Mouse (Mus musculus) skeletal muscle tissue, adult 2 months (tissue): ENCODE results near the gene Atg7.
A peak's percentile ranks its signal among the peaks of the same experiment; 100 is the strongest.
"Not testable (repeated sequence)": the region's sequence is repeated elsewhere in the genome, so short reads cannot be mapped to it uniquely, and the experiment has no call there.

ENCODE experiments used
- DNase-seq: peaks from one replicate; pipeline ENCODE4 v3.0.0-alpha.2; 2012; ENCODE audit warnings: low read depth, low spot score

The Atg7 gene

GRCm38 (mm10) chr6:114642601-114643528, at the start of gene Atg7:
Gene Atg7 (plus strand): TSS chr6:114643097.
- DNase-seq = peak; percentile 95

- not testable (repeated sequence) for DNase-seq
Observed at GRCm38 (mm10) chr6:114614076-114614475, 28.8 kb upstream of the Atg7 start.

- DNase-seq = not testable (repeated sequence)
Observed at GRCm38 (mm10) chr6:114633886-114634285, 9.0 kb upstream of the Atg7 start.

- no peak for DNase-seq
Observed at GRCm38 (mm10) chr6:114643716-114644115, 819 bp downstream of the Atg7 start.

GRCm38 (mm10) chr6:114644531-114644930, 1.6 kb downstream of the Atg7 start:
- no peak for DNase-seq

GRCm38 (mm10) chr6:114646201-114646600, 3.3 kb downstream of the Atg7 start:
- no peak for DNase-seq

GRCm38 (mm10) chr6:114647011-114647410, 4.1 kb downstream of the Atg7 start:
- DNase-seq = no peak

- no peak for DNase-seq
Observed at GRCm38 (mm10) chr6:114648352-114649030, 5.6 kb downstream of the Atg7 start.

GRCm38 (mm10) chr6:114652209-114652608, 9.3 kb downstream of the Atg7 start:
- no peak for DNase-seq

- no peak for DNase-seq
Observed at GRCm38 (mm10) chr6:114656826-114657600, 14.1 kb downstream of the Atg7 start.

- no peak for DNase-seq
Observed at GRCm38 (mm10) chr6:114657807-114658206, 14.9 kb downstream of the Atg7 start.

GRCm38 (mm10) chr6:114659278-114659991, 16.5 kb downstream of the Atg7 start:
- no peak for DNase-seq

- peak; percentile 43 for DNase-seq
Observed at GRCm38 (mm10) chr6:114659992-114660800, 17.3 kb downstream of the Atg7 start.

- DNase-seq = peak; percentile 49
Observed at GRCm38 (mm10) chr6:114663707-114664106, 20.8 kb downstream of the Atg7 start.

- no peak for DNase-seq
Observed at GRCm38 (mm10) chr6:114664716-114665115, 21.8 kb downstream of the Atg7 start.

- no peak for DNase-seq
Observed at GRCm38 (mm10) chr6:114667518-114667917, 24.6 kb downstream of the Atg7 start.

- no peak for DNase-seq
Observed at GRCm38 (mm10) chr6:114674771-114675170, 31.9 kb downstream of the Atg7 start.

- no peak for DNase-seq
Observed at GRCm38 (mm10) chr6:114676091-114676490, 33.2 kb downstream of the Atg7 start.

GRCm38 (mm10) chr6:114682092-114682711, 39.3 kb downstream of the Atg7 start:
- no peak for DNase-seq

- no peak for DNase-seq
Observed at GRCm38 (mm10) chr6:114683741-114684140, 40.8 kb downstream of the Atg7 start.
